Mouse (Mus musculus) E14TG2a.4 (cell line): ENCODE measurements around the gene Nomo1.
A peak's percentile ranks its signal among the peaks of the same experiment; 100 is the strongest.

Source experiments
- H3K27me3 ChIP-seq: 2 replicates; pipeline ENCODE4 v1.6.1; 2014; ENCODE audit warnings: low read length, control low read depth; ENCODE audit not compliant: insufficient read depth
- H3K36me3 ChIP-seq: 2 replicates; pipeline ENCODE4 v1.6.1; 2014; ENCODE audit warnings: low read length, control low read depth; ENCODE audit not compliant: insufficient read depth
- H3K4me1 ChIP-seq: replicated peaks from 2 replicates; pipeline ENCODE4 v1.6.1; 2014; ENCODE audit warnings: low read depth, low read length, control low read depth
- H3K4me3 ChIP-seq: replicated peaks from 2 replicates; pipeline ENCODE4 v1.5.1; 2014; ENCODE audit warnings: mild to moderate bottlenecking, low read length
- H3K9me3 ChIP-seq: 2 replicates; pipeline ENCODE4 v1.6.1; 2014; ENCODE audit warnings: low read length, control low read depth
- CTCF ChIP-seq: conservative IDR thresholded peaks from 2 replicates; pipeline ENCODE4 v1.5.1; 2014; ENCODE audit warnings: low read length
- NANOG ChIP-seq: IDR thresholded peaks from 2 replicates; pipeline ENCODE4 v1.6.1; 2014; ENCODE audit warnings: borderline replicate concordance, low read length, mixed read lengths
- POU5F1 ChIP-seq: IDR thresholded peaks from 2 replicates; pipeline ENCODE4 v1.6.1; 2014; ENCODE audit warnings: low read length, borderline replicate concordance

Nomo1 gene

DNA sequence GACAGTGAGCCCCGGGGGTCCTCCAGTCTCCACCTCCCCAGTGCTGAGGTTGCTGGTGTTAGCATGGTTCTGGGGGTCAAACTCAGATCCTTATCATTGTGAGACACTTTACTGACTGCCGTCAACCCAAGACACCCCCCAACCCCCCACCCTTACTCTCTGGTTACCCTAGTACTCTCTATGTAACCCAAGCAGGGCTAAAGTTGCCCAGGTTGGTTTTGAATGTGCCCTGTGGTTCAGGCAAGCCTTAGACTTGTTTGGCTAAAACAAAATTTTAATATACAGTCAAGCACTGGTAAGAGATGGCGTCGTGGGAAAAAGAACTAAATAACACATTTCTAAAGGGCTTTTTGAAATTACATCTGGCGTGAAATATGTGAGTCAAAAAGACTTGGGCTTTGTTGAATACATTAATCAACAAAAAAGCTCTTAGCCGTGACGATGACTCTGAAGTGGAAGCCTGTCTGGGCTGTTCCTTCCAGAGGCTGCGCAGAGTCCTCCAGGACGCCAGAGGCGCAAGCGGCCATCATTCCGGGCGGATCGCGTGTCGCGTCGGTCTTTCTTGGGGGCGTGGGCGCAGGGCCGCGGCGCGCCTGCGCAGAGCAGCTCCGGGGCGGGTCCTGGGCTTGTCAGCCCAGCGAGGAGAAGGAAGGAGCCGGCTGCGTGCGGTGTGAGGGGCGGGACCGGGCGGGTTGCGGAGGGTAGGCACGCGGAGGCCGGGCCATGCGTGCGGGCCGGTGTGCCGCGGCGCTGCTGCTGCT is at the start of gene Nomo1:
Nomo1 (plus strand) TSS at position 590 of the 761 bp plus-strand sequence.
- peaks cover 7% of the 10 kb centered on the region for H3K27me3 ChIP-seq
- peaks cover 26% of the 10 kb centered on the region for H3K36me3 ChIP-seq
- H3K4me3 ChIP-seq, result peak within 1 kb of the TSS; percentile 96
- peak; percentile 51 for TF ChIP-seq CTCF
- no peak for TF ChIP-seq POU5F1
- TF ChIP-seq NANOG, result no peak
- peaks cover 39% of the 10 kb centered on the region for H3K4me1 ChIP-seq
- H3K9me3 ChIP-seq, result no peaks in the 10 kb centered on the region

DNA sequence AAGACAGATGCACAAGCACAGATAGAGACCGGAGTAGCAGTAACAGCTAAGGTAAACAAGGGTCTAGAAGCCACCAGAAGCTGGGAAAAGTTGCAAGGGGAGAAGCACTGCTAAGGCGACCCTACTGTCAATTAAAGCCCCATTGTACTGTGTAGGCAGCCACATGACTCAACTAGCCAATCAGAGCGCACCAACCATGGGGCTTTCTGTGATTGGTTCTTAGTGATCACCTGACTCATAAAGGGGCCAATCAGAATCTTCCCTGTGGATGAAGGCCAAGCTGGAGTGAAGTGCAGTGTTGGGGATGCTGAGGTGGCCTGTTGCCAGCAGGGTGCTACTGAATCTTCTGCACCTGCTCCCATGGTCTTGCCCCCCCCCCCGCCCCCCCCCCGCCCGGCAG is 46.6 kb upstream of the Nomo1 start:
- no peaks in the 10 kb centered on the region for H3K9me3 ChIP-seq
- no peak overlapping the region for H3K4me3 ChIP-seq
- H3K4me1 ChIP-seq, result peaks cover 11% of the 10 kb centered on the region
- no peak for TF ChIP-seq POU5F1
- TF ChIP-seq NANOG, result no peak
- TF ChIP-seq CTCF, result no peak
- H3K27me3 ChIP-seq, result no peaks in the 10 kb centered on the region
- H3K36me3 ChIP-seq, result no peaks in the 10 kb centered on the region

DNA sequence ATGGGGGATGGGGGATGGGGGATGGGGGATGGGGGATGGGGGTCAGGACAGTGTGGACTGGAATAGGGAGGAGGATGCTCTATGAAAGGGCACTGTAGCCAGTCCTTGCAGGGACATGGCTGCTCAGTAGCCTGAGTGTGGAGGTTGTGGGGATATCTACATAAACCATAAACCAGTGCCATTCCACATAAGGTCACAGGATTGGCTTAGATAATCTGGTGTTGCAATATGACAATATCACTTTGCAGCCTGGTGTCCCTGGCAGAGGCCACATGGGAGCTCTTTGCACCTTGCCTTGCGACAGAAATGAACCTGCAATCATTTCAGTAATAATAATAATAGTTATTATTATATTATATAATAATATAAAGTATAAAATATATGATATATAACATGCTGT is 45.2 kb upstream of the Nomo1 start:
- Histone ChIP-seq H3K4me3 (no peak overlapping the region), H3K9me3 (no peaks in the 10 kb centered on the region), H3K27me3 (no peaks in the 10 kb centered on the region), H3K36me3 (no peaks in the 10 kb centered on the region), H3K4me1 (peaks cover 11% of the 10 kb centered on the region)
- TF ChIP-seq NANOG, result no peak
- TF ChIP-seq POU5F1, result no peak
- no peak for TF ChIP-seq CTCF

DNA sequence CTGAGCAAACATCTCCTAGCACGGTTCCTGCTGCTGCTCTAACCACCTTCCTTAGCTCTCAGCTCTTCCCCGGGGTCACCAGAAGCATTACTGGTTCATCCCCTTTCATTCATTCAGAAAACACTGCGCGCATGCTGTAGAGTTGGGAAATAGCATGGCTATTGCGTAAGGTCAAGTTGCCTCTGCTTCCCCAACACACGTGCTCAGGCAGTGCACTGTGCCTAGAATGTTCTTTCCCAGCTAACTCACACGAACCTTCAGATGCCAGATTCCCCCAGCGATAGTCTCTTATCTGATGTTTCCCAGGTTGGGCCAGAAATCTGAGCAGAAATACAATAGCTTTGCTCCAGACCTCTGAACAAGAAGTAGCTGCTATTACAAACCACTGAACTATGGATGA is 41.0 kb upstream of the Nomo1 start:
- Histone ChIP-seq H3K4me1 (no peaks in the 10 kb centered on the region), H3K9me3 (no peaks in the 10 kb centered on the region), H3K36me3 (no peaks in the 10 kb centered on the region), H3K4me3 (no peak overlapping the region), H3K27me3 (no peaks in the 10 kb centered on the region)
- TF ChIP-seq CTCF (no peak), NANOG (no peak), POU5F1 (no peak)

DNA sequence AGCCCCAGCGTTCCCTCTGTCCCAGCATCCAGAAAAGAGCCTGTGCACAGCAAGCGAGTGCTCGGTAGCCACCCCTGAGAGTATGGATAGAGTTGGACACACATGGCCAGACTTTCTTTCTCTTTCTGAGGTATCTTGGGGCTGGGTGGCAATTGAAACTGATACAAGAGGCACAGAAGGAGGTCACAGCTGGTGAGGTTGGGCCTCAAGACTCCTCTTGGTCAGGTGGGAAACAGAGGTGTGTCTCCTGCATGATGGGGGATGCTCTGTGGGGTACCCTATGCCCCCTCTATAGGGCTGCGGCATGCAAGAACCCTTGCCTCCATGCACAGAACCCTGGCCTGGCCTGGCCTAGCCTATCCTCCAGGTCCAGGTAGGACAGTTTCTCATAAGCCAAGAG is 32.9 kb upstream of the Nomo1 start:
- H3K4me3 ChIP-seq, result no peak overlapping the region
- H3K36me3 ChIP-seq, result no peaks in the 10 kb centered on the region
- peaks cover 15% of the 10 kb centered on the region for H3K4me1 ChIP-seq
- no peaks in the 10 kb centered on the region for H3K9me3 ChIP-seq
- TF ChIP-seq CTCF, result no peak
- no peak for TF ChIP-seq NANOG
- TF ChIP-seq POU5F1, result no peak
- peaks cover 8% of the 10 kb centered on the region; the same call in 1 of the 2 replicates for H3K27me3 ChIP-seq

DNA sequence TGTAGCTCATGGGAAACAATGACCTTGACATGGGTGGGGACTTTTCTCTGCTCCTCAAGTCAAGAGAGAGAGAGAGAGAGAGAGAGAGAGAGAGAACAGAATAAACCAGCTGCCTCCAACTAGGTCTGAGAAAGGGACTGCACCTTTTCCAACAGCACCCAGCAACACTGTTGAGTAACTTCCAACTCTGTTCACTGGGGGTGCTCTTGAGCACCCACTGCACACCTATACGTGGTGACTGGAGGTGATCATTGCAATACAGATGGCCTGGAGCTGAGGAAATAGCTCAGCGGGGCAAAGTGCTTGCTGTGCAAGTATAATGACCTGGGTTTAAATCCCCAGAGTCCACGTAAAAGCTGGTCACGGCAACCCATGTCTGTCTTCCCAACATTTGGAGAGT is 30.8 kb upstream of the Nomo1 start:
- Histone ChIP-seq H3K27me3 (peaks cover 11% of the 10 kb centered on the region; the same call in 1 of the 2 replicates), H3K4me1 (peaks cover 15% of the 10 kb centered on the region), H3K36me3 (no peaks in the 10 kb centered on the region), H3K4me3 (no peak overlapping the region), H3K9me3 (no peaks in the 10 kb centered on the region)
- TF ChIP-seq NANOG, result no peak
- peak; percentile 75 for TF ChIP-seq CTCF

DNA sequence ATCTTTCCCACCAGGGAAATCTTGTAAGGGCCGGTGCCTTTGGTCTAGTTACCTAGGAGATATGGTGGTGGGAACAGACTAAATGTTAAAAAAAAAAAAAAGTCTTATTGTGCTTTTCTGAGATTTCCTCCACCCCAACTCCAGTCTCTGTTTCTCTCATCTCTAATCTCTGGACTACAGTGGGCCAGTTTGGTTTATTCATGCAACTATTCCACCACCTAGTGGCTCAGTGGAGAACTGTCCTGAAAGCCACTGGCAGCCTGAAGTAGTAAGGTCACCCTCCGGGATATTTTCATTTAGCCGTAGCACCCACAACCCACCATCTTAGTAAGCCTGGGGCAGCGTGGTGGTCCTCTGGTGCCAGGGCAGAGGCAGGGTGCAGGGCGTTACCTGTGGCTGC is 23.9 kb upstream of the Nomo1 start:
- Histone ChIP-seq H3K4me3 (no peak overlapping the region), H3K36me3 (no peaks in the 10 kb centered on the region), H3K9me3 (no peaks in the 10 kb centered on the region), H3K4me1 (peaks cover 20% of the 10 kb centered on the region), H3K27me3 (peaks cover 16% of the 10 kb centered on the region; the same call in 1 of the 2 replicates)
- TF ChIP-seq POU5F1 (no peak), NANOG (no peak), CTCF (peak; percentile 88)

DNA sequence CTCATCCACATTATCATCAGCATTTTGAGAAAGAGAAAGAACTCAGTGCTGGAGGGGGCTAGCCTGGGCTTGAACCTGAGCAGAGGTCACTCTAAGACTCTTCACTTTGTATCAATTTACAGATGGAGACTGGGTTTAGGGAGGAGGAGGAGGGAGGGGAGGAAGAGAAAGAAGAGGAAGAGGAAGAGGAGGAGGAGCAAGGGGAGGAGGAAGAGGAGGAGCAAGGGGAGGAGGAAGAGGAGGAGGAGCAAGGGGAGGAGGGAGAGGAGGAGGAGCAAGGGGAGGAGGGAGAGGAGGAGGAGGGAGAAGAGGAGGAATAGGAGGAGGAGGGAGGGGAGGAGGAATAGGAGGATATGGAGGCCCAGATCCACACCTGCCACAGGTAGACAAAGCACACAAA is 21.4 kb upstream of the Nomo1 start:
- TF ChIP-seq NANOG, result no peak
- TF ChIP-seq POU5F1, result no peak
- TF ChIP-seq CTCF, result no peak
- H3K9me3 ChIP-seq, result no peaks in the 10 kb centered on the region

DNA sequence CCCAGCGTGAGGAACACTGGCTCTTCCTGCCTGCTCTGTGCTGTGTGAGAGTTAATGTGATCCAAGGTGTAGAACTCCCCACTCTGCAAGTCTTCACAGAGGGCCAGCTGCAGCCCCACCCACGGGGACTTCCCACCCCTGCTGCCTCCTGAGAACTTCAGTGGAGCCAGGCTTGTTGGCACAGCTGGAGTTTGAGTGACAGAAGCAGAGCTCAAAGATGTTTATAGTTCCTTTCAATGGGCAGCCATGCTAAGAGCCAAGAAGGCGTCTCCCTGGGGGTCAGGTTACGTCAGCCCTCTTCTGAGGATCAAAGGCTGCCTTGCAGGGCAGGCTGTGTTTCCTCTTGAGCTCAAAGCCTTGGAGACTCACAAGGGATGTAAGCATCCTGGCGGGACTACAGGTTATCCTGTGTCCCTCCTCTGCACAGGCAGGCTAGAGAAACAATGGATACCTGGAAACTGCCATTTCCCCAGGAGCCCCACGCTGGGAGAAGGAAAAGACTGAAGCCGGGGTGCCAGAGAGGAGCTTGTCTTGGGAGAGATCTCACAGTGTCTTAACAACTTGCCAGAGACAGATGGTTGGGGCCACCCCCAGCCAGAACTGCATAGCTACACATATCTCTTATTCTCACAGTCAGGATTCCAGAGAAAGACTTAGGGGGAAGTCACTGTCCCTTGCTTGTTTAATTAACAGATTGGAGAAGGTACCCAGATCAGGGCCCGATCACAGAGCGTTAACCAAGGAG is 20.1 kb upstream of the Nomo1 start:
- no peak overlapping the region for H3K4me3 ChIP-seq
- H3K36me3 ChIP-seq, result no peaks in the 10 kb centered on the region
- no peaks in the 10 kb centered on the region for H3K9me3 ChIP-seq
- peaks cover 20% of the 10 kb centered on the region for H3K4me1 ChIP-seq
- H3K27me3 ChIP-seq, result peaks cover 5% of the 10 kb centered on the region; the same call in 1 of the 2 replicates
- TF ChIP-seq CTCF (no peak), NANOG (no peak), POU5F1 (no peak)

More for the DNA sequence above, 21.4 kb upstream of the Nomo1 start:
- peaks cover 5% of the 10 kb centered on the region; the same call in 1 of the 2 replicates for H3K27me3 ChIP-seq
- no peaks in the 10 kb centered on the region for H3K36me3 ChIP-seq
- no peak overlapping the region for H3K4me3 ChIP-seq
- peaks cover 20% of the 10 kb centered on the region for H3K4me1 ChIP-seq
